Mouse (Mus musculus): ENCODE measurements around the gene 8030474K03Rik. TPM values are rescaled to one million over a fixed set of nuclear protein-coding genes. Genes with fewer than 3 reads are reported as not detected.
"Not testable (repeated sequence)": the region's sequence is repeated elsewhere in the genome, so short reads cannot be mapped to it uniquely, and the experiment has no call there.

The 8030474K03Rik gene
- polyA plus RNA-seq, 1 experiment from 2014 or later: not detected

GRCm38 (mm10) chrX:101819980-101820379 is 25.5 kb downstream of the 8030474K03Rik start:
- H3K4me3 ChIP-seq; H3K27me3 ChIP-seq (replicated peaks); ATAC-seq (ENCODE audit: low FRiP score, low read depth): not testable (repeated sequence)

GRCm38 (mm10) chrX:101847191-101847795 is 52.8 kb downstream of the 8030474K03Rik start:
- ATAC-seq (ENCODE audit: low FRiP score, low read depth): no peak
- no peak overlapping the region for H3K27ac ChIP-seq
- H3K4me3 ChIP-seq: no peak overlapping the region
- H3K9ac ChIP-seq: no peak overlapping the region
- H3K27me3 ChIP-seq (replicated peaks): peaks cover 49% of the 10 kb centered on the region
- H3K4me2 ChIP-seq (replicated peaks): no peak overlapping the region
- no peaks in the 10 kb centered on the region for H3K9me3 ChIP-seq
- no peaks in the 10 kb centered on the region for H3K4me1 ChIP-seq
- no peaks in the 10 kb centered on the region for H3K36me3 ChIP-seq
- 44% methylated on average over 5 of the region's 5 CpGs for WGBS

More at GRCm38 (mm10) chrX:101819980-101820379, 25.5 kb downstream of the 8030474K03Rik start:
- not testable (repeated sequence) for H3K36me3 ChIP-seq; H3K27ac ChIP-seq; H3K9ac ChIP-seq; H3K4me2 ChIP-seq (replicated peaks); H3K9me3 ChIP-seq; H3K4me1 ChIP-seq

Other genes starting within 250 kb of the 8030474K03Rik start
- 188 and 190 TPM in 2 replicates for gene Ogt, start 154.6 kb upstream of the 8030474K03Rik start, polyA plus RNA-seq (2016; fragmentation: Nextera tagmentation; extraction: Ambion mirVana)
- gene Cxcr3, start 60.4 kb upstream of the 8030474K03Rik start, polyA plus RNA-seq (2016; fragmentation: Nextera tagmentation; extraction: Ambion mirVana): 0.22 TPM in 1 of 2 replicates, not detected in the other
- 0.32 and 0.42 TPM in 2 replicates for gene Gm4779, start 233 bp upstream of the 8030474K03Rik start, polyA plus RNA-seq (2016; fragmentation: Nextera tagmentation; extraction: Ambion mirVana)
- gene Nhsl2, start 54.7 kb downstream of the 8030474K03Rik start, polyA plus RNA-seq (2016; fragmentation: Nextera tagmentation; extraction: Ambion mirVana): 6.3 and 7.9 TPM in 2 replicates

All from neural tube, embryonic 12.5 days (tissue).